Mouse (Mus musculus): ENCODE results near the gene H2-T3. TPM values are rescaled to one million over a fixed set of nuclear protein-coding genes. Genes with fewer than 3 reads are reported as not detected.
"Not testable (repeated sequence)": the region's sequence is repeated elsewhere in the genome, so short reads cannot be mapped to it uniquely, and the experiment has no call there.

The H2-T3 gene
- polyA plus RNA-seq, 1 experiment, result 1.7 TPM

GRCm38 (mm10) chr17:36189491-36190168, 457 bp downstream of the H2-T3 start:
- Histone ChIP-seq H3K4me1 (replicated peaks; ENCODE audit: control insufficient read depth, insufficient read depth, low read length) (peaks cover 25% of the 10 kb centered on the region), H3K27ac (ENCODE audit: control insufficient read depth, insufficient read depth, low read length) (no peak overlapping the region), H3K36me3 (ENCODE audit: control insufficient read depth, insufficient read depth, low read length) (no peaks in the 10 kb centered on the region), H3K27me3 (ENCODE audit: control insufficient read depth, insufficient read depth, low read length) (no peaks in the 10 kb centered on the region), H3K4me3 (ENCODE audit: control insufficient read depth, insufficient read depth, low read length) (no peak overlapping the region)
- TF ChIP-seq POLR2A (IDR thresholded peaks at IDR 0.05; ENCODE audit: control insufficient read depth, extremely low read depth, insufficient read depth, low read length, poor library complexity), result no peak
- no peak for TF ChIP-seq CTCF (IDR thresholded peaks at IDR 0.05; ENCODE audit: borderline replicate concordance, control insufficient read depth, extremely low read depth, insufficient read depth, low read length, poor library complexity)
- peak; percentile 22 for DNase-seq
- WGBS, result 66% methylated on average over 18 of the region's 18 CpGs

- H3K36me3 ChIP-seq (ENCODE audit: control insufficient read depth, insufficient read depth, low read length), result no peaks in the 10 kb centered on the region
- no peaks in the 10 kb centered on the region for H3K27me3 ChIP-seq (ENCODE audit: control insufficient read depth, insufficient read depth, low read length)
- DNase-seq, result no peak
- H3K27ac ChIP-seq (ENCODE audit: control insufficient read depth, insufficient read depth, low read length), result no peak overlapping the region
- H3K4me1 ChIP-seq (replicated peaks; ENCODE audit: control insufficient read depth, insufficient read depth, low read length), result peaks cover 11% of the 10 kb centered on the region
- 71% methylated on average over 3 of the region's 3 CpGs for WGBS
- H3K4me3 ChIP-seq (ENCODE audit: control insufficient read depth, insufficient read depth, low read length), result no peak overlapping the region
- TF ChIP-seq POLR2A (IDR thresholded peaks at IDR 0.05; ENCODE audit: control insufficient read depth, extremely low read depth, insufficient read depth, low read length, poor library complexity) (no peak), CTCF (IDR thresholded peaks at IDR 0.05; ENCODE audit: borderline replicate concordance, control insufficient read depth, extremely low read depth, insufficient read depth, low read length, poor library complexity) (no peak)
These were observed 2.5 kb downstream of the H2-T3 start for GRCm38 (mm10) chr17:36187540-36187939.

- TF ChIP-seq POLR2A (IDR thresholded peaks at IDR 0.05; ENCODE audit: control insufficient read depth, extremely low read depth, insufficient read depth, low read length, poor library complexity) (no peak), CTCF (IDR thresholded peaks at IDR 0.05; ENCODE audit: borderline replicate concordance, control insufficient read depth, extremely low read depth, insufficient read depth, low read length, poor library complexity) (no peak)
- no peaks in the 10 kb centered on the region for H3K4me1 ChIP-seq (replicated peaks; ENCODE audit: control insufficient read depth, insufficient read depth, low read length)
- H3K27ac ChIP-seq (ENCODE audit: control insufficient read depth, insufficient read depth, low read length), result no peak overlapping the region
- H3K36me3 ChIP-seq (ENCODE audit: control insufficient read depth, insufficient read depth, low read length), result no peaks in the 10 kb centered on the region
- H3K27me3 ChIP-seq (ENCODE audit: control insufficient read depth, insufficient read depth, low read length), result peaks cover 3% of the 10 kb centered on the region; the same call in 1 of the 2 replicates
- 95% methylated on average over 12 of the region's 12 CpGs for WGBS
- no peak for DNase-seq
- H3K4me3 ChIP-seq (ENCODE audit: control insufficient read depth, insufficient read depth, low read length), result no peak overlapping the region
These were observed 7.9 kb downstream of the H2-T3 start for GRCm38 (mm10) chr17:36182212-36182611.

- not testable (repeated sequence) for H3K36me3 ChIP-seq (ENCODE audit: control insufficient read depth, insufficient read depth, low read length); H3K27me3 ChIP-seq (ENCODE audit: control insufficient read depth, insufficient read depth, low read length); DNase-seq; H3K27ac ChIP-seq (ENCODE audit: control insufficient read depth, insufficient read depth, low read length); H3K4me1 ChIP-seq (replicated peaks; ENCODE audit: control insufficient read depth, insufficient read depth, low read length)
- peak overlapping the region; percentile 66 for H3K4me3 ChIP-seq (ENCODE audit: control insufficient read depth, insufficient read depth, low read length)
- 21% methylated on average over 10 of the region's 10 CpGs for WGBS
These were observed 10.6 kb downstream of the H2-T3 start for GRCm38 (mm10) chr17:36179446-36179845.

- H3K4me3 ChIP-seq (ENCODE audit: control insufficient read depth, insufficient read depth, low read length), result peak overlapping the region; percentile 66
- H3K27ac ChIP-seq (ENCODE audit: control insufficient read depth, insufficient read depth, low read length); H3K4me1 ChIP-seq (replicated peaks; ENCODE audit: control insufficient read depth, insufficient read depth, low read length); H3K36me3 ChIP-seq (ENCODE audit: control insufficient read depth, insufficient read depth, low read length); H3K27me3 ChIP-seq (ENCODE audit: control insufficient read depth, insufficient read depth, low read length): not testable (repeated sequence)
- under 1% methylated on average over 40 of the region's 40 CpGs for WGBS
- peak; percentile 32; the same call in 1 of the 2 replicates for TF ChIP-seq POLR2A (IDR thresholded peaks at IDR 0.05; ENCODE audit: control insufficient read depth, extremely low read depth, insufficient read depth, low read length, poor library complexity)
- peak; percentile 61 for DNase-seq
These were observed 11.1 kb downstream of the H2-T3 start for GRCm38 (mm10) chr17:36178938-36179337.

GRCm38 (mm10) chr17:36176132-36176531, 14.0 kb downstream of the H2-T3 start:
- not testable (repeated sequence) for H3K36me3 ChIP-seq (ENCODE audit: control insufficient read depth, insufficient read depth, low read length); H3K27me3 ChIP-seq (ENCODE audit: control insufficient read depth, insufficient read depth, low read length); H3K27ac ChIP-seq (ENCODE audit: control insufficient read depth, insufficient read depth, low read length); DNase-seq; H3K4me1 ChIP-seq (replicated peaks; ENCODE audit: control insufficient read depth, insufficient read depth, low read length); H3K4me3 ChIP-seq (ENCODE audit: control insufficient read depth, insufficient read depth, low read length)
- no CpG with 5 or more reads among the region's 2 CpGs for WGBS

GRCm38 (mm10) chr17:36170287-36170814, 19.7 kb downstream of the H2-T3 start:
- Histone ChIP-seq H3K27me3 (ENCODE audit: control insufficient read depth, insufficient read depth, low read length) (peaks cover 4% of the 10 kb centered on the region; the same call in 1 of the 2 replicates), H3K4me1 (replicated peaks; ENCODE audit: control insufficient read depth, insufficient read depth, low read length) (peaks cover 30% of the 10 kb centered on the region), H3K36me3 (ENCODE audit: control insufficient read depth, insufficient read depth, low read length) (no peaks in the 10 kb centered on the region), H3K27ac (ENCODE audit: control insufficient read depth, insufficient read depth, low read length) (no peak overlapping the region; the same call in 1 of the 2 replicates), H3K4me3 (ENCODE audit: control insufficient read depth, insufficient read depth, low read length) (no peak overlapping the region)
- TF ChIP-seq POLR2A (IDR thresholded peaks at IDR 0.05; ENCODE audit: control insufficient read depth, extremely low read depth, insufficient read depth, low read length, poor library complexity) (no peak), CTCF (IDR thresholded peaks at IDR 0.05; ENCODE audit: borderline replicate concordance, control insufficient read depth, extremely low read depth, insufficient read depth, low read length, poor library complexity) (no peak)
- WGBS, result 6% methylated on average over 1 of the region's 1 CpGs
- no peak for DNase-seq
